Mouse (Mus musculus): ENCODE data around the gene Gpr62. TPM values are rescaled to one million over a fixed set of nuclear protein-coding genes. Genes with fewer than 3 reads are reported as not detected.

Gene Gpr62
- polyA plus RNA-seq, 1 experiment = 0.47 TPM

DNA sequence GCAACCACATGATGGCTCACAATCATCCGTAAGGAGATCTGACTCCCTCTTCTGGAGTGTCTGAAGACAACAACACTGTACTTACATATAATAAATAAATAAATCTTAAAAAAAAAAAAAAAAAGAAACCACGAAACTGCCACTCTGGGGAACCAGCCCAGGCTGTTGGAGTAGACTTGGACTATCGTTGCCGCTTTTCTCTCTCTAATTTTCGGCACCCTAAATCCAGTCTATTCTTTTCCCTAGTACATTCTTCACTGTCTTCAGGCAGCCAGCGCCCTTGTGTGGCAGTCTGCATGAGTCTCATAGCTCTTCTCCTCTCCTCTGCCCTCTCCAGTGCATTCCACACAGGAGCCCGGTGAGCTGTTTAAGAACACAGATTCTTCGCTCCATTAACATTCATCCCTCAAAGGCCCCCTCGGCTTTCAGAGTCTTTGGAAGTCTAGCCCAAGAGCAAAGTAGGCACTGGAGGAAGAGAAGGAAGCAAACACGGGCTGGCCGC lies 37.0 kb downstream of the Gpr62 start:
- Histone ChIP-seq H3K4me3 (ENCODE audit: control insufficient read depth, insufficient read depth, low read length) (peak overlapping the region; percentile 87), H3K27ac (ENCODE audit: control insufficient read depth, insufficient read depth, low read length) (peak overlapping the region; percentile 86), H3K4me1 (replicated peaks; ENCODE audit: control insufficient read depth, insufficient read depth, low read length) (peaks cover 10% of the 10 kb centered on the region; the same call in 1 of the 2 replicates), H3K27me3 (ENCODE audit: control insufficient read depth, insufficient read depth, low read length) (no peaks in the 10 kb centered on the region), H3K36me3 (ENCODE audit: control insufficient read depth, insufficient read depth, low read length) (peaks cover 12% of the 10 kb centered on the region)
- WGBS = 7% methylated on average over 11 of the region's 11 CpGs
- no peak for DNase-seq
- TF ChIP-seq CTCF (IDR thresholded peaks at IDR 0.05; ENCODE audit: borderline replicate concordance, control insufficient read depth, extremely low read depth, insufficient read depth, low read length, poor library complexity) = no peak

DNA sequence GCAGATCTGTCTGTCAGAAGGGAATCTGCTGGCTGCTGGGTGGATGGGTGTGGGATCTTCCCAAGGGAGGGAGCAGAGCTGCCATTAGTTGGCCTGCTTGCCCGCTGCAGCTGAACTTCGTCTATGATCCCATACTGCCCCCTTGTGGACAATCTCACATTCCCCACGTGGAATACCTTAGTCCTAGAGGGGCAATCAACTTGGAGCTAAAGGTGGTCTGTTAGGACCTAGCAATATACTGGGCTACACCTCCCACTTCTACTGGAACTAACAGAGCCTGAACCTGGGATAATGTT lies 43.9 kb downstream of the Gpr62 start:
- no peaks in the 10 kb centered on the region for H3K27me3 ChIP-seq (ENCODE audit: control insufficient read depth, insufficient read depth, low read length)
- H3K4me3 ChIP-seq (ENCODE audit: control insufficient read depth, insufficient read depth, low read length) = no peak overlapping the region
- no peak overlapping the region for H3K27ac ChIP-seq (ENCODE audit: control insufficient read depth, insufficient read depth, low read length)
- peak; percentile 80 for DNase-seq
- H3K4me1 ChIP-seq (replicated peaks; ENCODE audit: control insufficient read depth, insufficient read depth, low read length) = peaks cover 7% of the 10 kb centered on the region
- TF ChIP-seq CTCF (IDR thresholded peaks at IDR 0.05; ENCODE audit: borderline replicate concordance, control insufficient read depth, extremely low read depth, insufficient read depth, low read length, poor library complexity) = peak; percentile 65; the same call in 1 of the 2 replicates
- TF ChIP-seq POLR2A (IDR thresholded peaks at IDR 0.05; ENCODE audit: control insufficient read depth, extremely low read depth, insufficient read depth, low read length, poor library complexity) = no peak
- no peaks in the 10 kb centered on the region for H3K36me3 ChIP-seq (ENCODE audit: control insufficient read depth, insufficient read depth, low read length)
- 0% methylated on average over 3 of the region's 3 CpGs for WGBS

DNA sequence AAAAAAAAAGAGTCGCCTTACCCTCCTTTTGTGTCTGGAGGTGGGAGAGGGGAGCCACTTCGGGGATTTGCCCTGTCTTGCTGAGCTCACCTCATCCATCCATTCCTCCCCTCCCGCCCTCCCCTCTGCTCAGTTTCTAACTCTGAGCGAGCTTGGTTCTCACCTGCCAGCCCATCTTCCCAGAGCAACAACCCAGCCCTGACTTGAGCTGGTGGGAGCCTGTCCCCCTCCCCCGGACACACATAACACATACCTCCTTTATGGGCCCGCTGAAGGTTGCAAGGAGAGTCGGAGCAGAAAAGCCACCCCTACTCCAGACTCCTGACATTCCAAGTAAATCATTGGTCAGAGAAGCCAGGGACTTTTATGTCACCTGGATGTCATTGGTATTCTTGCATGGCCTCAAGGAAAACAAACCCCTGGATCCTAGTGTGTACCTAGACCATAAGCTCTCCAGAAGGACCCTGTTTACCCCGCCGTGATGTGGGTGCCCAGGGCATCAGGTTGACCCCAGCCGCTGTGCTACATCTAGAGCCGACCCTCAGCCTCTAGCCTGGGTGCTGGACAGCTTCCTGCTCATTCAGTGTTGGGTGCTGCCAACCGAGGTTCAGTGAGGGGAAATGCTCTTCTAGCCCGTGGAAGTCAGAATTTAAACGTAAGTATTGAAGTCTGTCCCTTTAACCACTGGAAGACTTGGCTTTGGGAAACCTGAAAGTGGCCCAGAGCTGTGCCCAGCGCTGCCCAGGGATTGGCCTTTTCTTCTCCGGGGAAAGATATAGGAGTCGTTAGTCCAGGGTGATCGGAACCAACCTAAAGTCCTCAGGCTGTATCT lies 44.5 kb downstream of the Gpr62 start:
- H3K36me3 ChIP-seq (ENCODE audit: control insufficient read depth, insufficient read depth, low read length) = no peaks in the 10 kb centered on the region
- TF ChIP-seq POLR2A (IDR thresholded peaks at IDR 0.05; ENCODE audit: control insufficient read depth, extremely low read depth, insufficient read depth, low read length, poor library complexity) (no peak), CTCF (IDR thresholded peaks at IDR 0.05; ENCODE audit: borderline replicate concordance, control insufficient read depth, extremely low read depth, insufficient read depth, low read length, poor library complexity) (no peak)
- H3K4me1 ChIP-seq (replicated peaks; ENCODE audit: control insufficient read depth, insufficient read depth, low read length) = peaks cover 7% of the 10 kb centered on the region
- H3K27ac ChIP-seq (ENCODE audit: control insufficient read depth, insufficient read depth, low read length) = no peak overlapping the region
- H3K27me3 ChIP-seq (ENCODE audit: control insufficient read depth, insufficient read depth, low read length) = no peaks in the 10 kb centered on the region
- no peak for DNase-seq
- WGBS = 19% methylated on average over 18 of the region's 18 CpGs
- H3K4me3 ChIP-seq (ENCODE audit: control insufficient read depth, insufficient read depth, low read length) = no peak overlapping the region

DNA sequence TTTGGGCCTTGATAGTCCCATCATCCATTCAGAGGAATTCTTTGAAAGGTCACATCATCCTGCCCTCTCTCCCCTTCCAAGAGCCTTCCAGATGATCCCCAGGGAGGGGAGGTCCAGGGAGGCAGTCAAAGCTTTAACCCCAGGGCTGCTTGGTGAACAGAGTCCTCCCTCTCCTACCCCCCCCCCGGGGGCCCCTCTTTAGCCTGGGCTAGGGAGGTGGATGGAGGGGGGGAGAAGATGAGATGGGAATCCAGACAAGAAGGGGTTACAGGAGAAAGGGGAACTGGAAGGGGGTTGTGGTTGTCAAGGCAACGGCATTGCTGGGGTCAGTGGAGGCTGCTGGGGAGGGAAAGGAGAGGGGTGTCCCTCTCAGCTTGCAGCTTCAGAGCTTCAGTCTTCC lies 45.1 kb downstream of the Gpr62 start:
- TF ChIP-seq POLR2A (IDR thresholded peaks at IDR 0.05; ENCODE audit: control insufficient read depth, extremely low read depth, insufficient read depth, low read length, poor library complexity) = no peak
- TF ChIP-seq CTCF (IDR thresholded peaks at IDR 0.05; ENCODE audit: borderline replicate concordance, control insufficient read depth, extremely low read depth, insufficient read depth, low read length, poor library complexity) = no peak
- no peaks in the 10 kb centered on the region for H3K36me3 ChIP-seq (ENCODE audit: control insufficient read depth, insufficient read depth, low read length)
- no peaks in the 10 kb centered on the region for H3K27me3 ChIP-seq (ENCODE audit: control insufficient read depth, insufficient read depth, low read length)
- DNase-seq = no peak
- no peak overlapping the region for H3K27ac ChIP-seq (ENCODE audit: control insufficient read depth, insufficient read depth, low read length)
- H3K4me1 ChIP-seq (replicated peaks; ENCODE audit: control insufficient read depth, insufficient read depth, low read length) = peaks cover 7% of the 10 kb centered on the region
- WGBS = 6% methylated on average over 2 of the region's 2 CpGs
- no peak overlapping the region for H3K4me3 ChIP-seq (ENCODE audit: control insufficient read depth, insufficient read depth, low read length)

DNA sequence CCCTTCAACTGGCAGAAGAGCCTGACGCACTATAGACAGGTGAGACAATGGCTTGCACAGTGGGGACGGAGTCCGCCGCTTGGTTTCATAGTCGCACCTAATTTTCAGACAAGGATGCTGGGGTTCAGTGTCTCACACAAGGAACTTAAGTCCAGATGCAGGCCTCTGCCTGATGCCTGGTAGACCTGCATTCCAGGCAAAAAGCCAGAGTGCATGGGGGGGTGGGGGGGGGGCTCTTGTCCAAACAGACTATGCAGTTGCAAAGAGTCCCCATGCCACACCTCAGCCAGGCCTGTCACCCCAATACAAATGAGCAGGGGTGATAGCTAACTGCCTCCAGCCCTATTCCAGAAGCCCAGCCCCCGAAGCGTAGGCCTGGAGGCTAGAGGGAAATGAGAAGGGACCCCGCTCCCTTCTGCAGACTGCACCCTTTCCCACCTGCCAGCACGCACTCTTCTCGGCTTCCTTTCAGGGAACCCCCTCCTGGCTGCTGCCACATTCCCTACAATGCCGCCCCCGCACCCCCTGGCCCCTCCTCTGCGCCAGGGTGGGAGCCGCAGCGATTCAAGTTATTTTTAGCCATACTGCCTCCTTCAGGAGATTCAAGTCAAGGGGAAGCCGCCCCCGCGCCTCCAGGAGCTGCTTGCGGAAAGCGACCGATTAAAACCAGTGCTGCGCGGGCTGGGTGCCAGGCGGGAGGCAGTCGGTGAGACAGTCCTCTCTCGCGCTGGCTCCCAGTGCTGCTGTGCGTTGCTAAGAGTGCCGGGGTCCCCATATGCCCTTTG lies 47.7 kb downstream of the Gpr62 start:
- TF ChIP-seq CTCF (IDR thresholded peaks at IDR 0.05; ENCODE audit: borderline replicate concordance, control insufficient read depth, extremely low read depth, insufficient read depth, low read length, poor library complexity) = no peak
- TF ChIP-seq POLR2A (IDR thresholded peaks at IDR 0.05; ENCODE audit: control insufficient read depth, extremely low read depth, insufficient read depth, low read length, poor library complexity) = 0 out of 2 replicates have a peak, but pooled peaks have one; percentile 31
- Histone ChIP-seq H3K27me3 (ENCODE audit: control insufficient read depth, insufficient read depth, low read length) (no peaks in the 10 kb centered on the region), H3K4me1 (replicated peaks; ENCODE audit: control insufficient read depth, insufficient read depth, low read length) (peaks cover 7% of the 10 kb centered on the region), H3K4me3 (ENCODE audit: control insufficient read depth, insufficient read depth, low read length) (no peak overlapping the region), H3K36me3 (ENCODE audit: control insufficient read depth, insufficient read depth, low read length) (no peaks in the 10 kb centered on the region), H3K27ac (ENCODE audit: control insufficient read depth, insufficient read depth, low read length) (no peak overlapping the region)
- DNase-seq = peak; percentile 47
- WGBS = 21% methylated on average over 29 of the region's 29 CpGs

DNA sequence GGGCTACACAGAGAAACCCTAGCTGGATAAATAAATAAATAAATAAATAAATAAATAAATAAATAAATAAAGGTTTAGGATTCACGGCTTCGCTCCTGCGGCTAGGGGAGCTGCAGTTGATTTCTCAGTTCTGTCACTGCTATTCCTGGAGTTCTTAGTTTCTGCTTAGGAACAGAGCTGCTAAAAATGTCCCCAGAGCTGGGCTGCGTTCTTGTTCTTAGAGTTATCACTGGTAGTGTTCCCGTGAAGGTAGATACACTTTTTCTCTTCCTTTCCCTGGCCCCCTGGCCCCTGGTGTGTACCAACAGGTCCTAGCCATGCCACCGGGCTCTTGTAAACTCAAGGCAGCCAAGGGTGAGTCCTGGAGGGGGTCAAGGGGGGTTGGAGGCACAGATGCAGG lies 48.9 kb downstream of the Gpr62 start:
- Histone ChIP-seq H3K27ac (ENCODE audit: control insufficient read depth, insufficient read depth, low read length) (no peak overlapping the region), H3K4me1 (replicated peaks; ENCODE audit: control insufficient read depth, insufficient read depth, low read length) (peaks cover 7% of the 10 kb centered on the region), H3K36me3 (ENCODE audit: control insufficient read depth, insufficient read depth, low read length) (no peaks in the 10 kb centered on the region), H3K4me3 (ENCODE audit: control insufficient read depth, insufficient read depth, low read length) (no peak overlapping the region), H3K27me3 (ENCODE audit: control insufficient read depth, insufficient read depth, low read length) (no peaks in the 10 kb centered on the region)
- TF ChIP-seq POLR2A (IDR thresholded peaks at IDR 0.05; ENCODE audit: control insufficient read depth, extremely low read depth, insufficient read depth, low read length, poor library complexity) (no peak), CTCF (IDR thresholded peaks at IDR 0.05; ENCODE audit: borderline replicate concordance, control insufficient read depth, extremely low read depth, insufficient read depth, low read length, poor library complexity) (no peak)
- WGBS = 96% methylated on average over 6 of the region's 6 CpGs
- DNase-seq = no peak

Other genes with a start within 250 kb of the Gpr62 start
- 17.1 and 17.4 TPM in 2 replicates for gene Tlr9, start 243.3 kb downstream of the Gpr62 start, polyA plus RNA-seq (2012; rRNA removed)
- gene Alas1, start 217.3 kb downstream of the Gpr62 start, polyA plus RNA-seq (2012; rRNA removed) = 87.5 and 94.8 TPM in 2 replicates
- 30.2 and 42.2 TPM in 2 replicates for gene Poc1a, start 184.9 kb downstream of the Gpr62 start, polyA plus RNA-seq (2012; rRNA removed)
- 75.3 and 86.0 TPM in 2 replicates for gene Dusp7, start 97.3 kb downstream of the Gpr62 start, polyA plus RNA-seq (2012; rRNA removed)
- 524 and 548 TPM in 2 replicates for gene Rpl29, start 36.5 kb downstream of the Gpr62 start, polyA plus RNA-seq (2012; rRNA removed)
- 11.0 and 12.5 TPM in 2 replicates for gene Acy1, start 27.6 kb downstream of the Gpr62 start, polyA plus RNA-seq (2012; rRNA removed)
- gene Abhd14b, start 18.5 kb downstream of the Gpr62 start, polyA plus RNA-seq (2012; rRNA removed) = 21.6 and 29.3 TPM in 2 replicates
- gene Abhd14a, start 18.3 kb downstream of the Gpr62 start, polyA plus RNA-seq (2012; rRNA removed) = 18.1 and 19.8 TPM in 2 replicates
- gene Pcbp4, start 12.6 kb downstream of the Gpr62 start, polyA plus RNA-seq (2012; rRNA removed) = 45.1 and 59.9 TPM in 2 replicates
- 57.8 and 58.8 TPM in 2 replicates for gene Rrp9, start 10.0 kb upstream of the Gpr62 start, polyA plus RNA-seq (2012; rRNA removed)
- 57.4 and 69.5 TPM in 2 replicates for gene Parp3, start 11.0 kb upstream of the Gpr62 start, polyA plus RNA-seq (2012; rRNA removed)
- gene Iqcf1, start 34.0 kb upstream of the Gpr62 start, polyA plus RNA-seq (2012; rRNA removed) = not detected in 2 replicates
- not detected in 2 replicates for gene Iqcf5, start 48.6 kb upstream of the Gpr62 start, polyA plus RNA-seq (2012; rRNA removed)
- gene Iqcf3, start 95.7 kb upstream of the Gpr62 start, polyA plus RNA-seq (2012; rRNA removed) = 0.18 TPM in 1 of 2 replicates, not detected in the other
- gene Iqcf4, start 105.1 kb upstream of the Gpr62 start, polyA plus RNA-seq (2012; rRNA removed) = 0.19 TPM in 1 of 2 replicates, not detected in the other
- gene Iqcf6, start 160.6 kb upstream of the Gpr62 start, polyA plus RNA-seq (2012; rRNA removed) = not detected in 2 replicates
- gene Grm2, start 190.1 kb upstream of the Gpr62 start, polyA plus RNA-seq (2012; rRNA removed) = 0.19 and 0.34 TPM in 2 replicates
- 91.8 and 104 TPM in 2 replicates for gene Tex264, start 220.0 kb upstream of the Gpr62 start, polyA plus RNA-seq (2012; rRNA removed)

Data from thymus, adult 2 months (tissue).